Mouse (Mus musculus): ENCODE data around the gene Islr2.
A peak's percentile ranks its signal among the peaks of the same experiment; 100 is the strongest.

Gene Islr2

DNA sequence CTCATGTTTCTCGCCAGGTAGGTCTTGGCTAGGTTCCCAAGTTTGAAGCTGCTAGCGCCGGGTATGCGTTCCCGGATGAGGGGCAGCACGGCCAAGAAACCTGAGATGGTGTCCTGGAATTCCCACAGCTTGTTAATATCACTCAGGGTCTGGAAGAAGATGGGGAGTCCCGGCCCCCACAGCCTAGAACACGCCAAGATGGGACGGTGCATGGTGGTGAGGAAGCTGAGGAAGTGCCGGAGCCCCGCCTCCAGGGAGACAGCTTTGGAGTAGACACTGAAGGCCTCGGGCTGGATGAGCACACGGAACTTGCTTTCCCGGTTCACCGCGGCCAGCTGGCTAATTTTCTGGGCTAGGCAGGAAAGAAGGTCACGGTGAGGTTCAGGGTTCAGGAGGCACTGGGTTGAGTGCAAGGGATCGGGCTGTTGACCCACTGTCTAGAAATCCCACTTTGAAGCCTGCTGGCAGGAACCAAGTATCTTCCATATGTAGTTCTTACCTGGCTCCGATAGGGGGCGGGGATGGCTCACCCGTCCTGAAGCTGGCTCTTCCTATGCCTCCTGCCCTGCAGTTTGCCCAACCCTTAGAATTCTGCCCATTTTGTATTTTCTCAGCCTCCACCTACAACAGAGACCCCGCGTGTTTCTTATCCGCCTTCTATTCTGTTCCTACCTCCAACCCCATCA lies 16.2 kb upstream of the Islr2 start:
- DNase-seq: peak in 1 of 2 experiments; percentile 60

GRCm38 (mm10) chr9:58218539-58218938 lies 14.4 kb upstream of the Islr2 start:
- DNase-seq: no peak

DNA sequence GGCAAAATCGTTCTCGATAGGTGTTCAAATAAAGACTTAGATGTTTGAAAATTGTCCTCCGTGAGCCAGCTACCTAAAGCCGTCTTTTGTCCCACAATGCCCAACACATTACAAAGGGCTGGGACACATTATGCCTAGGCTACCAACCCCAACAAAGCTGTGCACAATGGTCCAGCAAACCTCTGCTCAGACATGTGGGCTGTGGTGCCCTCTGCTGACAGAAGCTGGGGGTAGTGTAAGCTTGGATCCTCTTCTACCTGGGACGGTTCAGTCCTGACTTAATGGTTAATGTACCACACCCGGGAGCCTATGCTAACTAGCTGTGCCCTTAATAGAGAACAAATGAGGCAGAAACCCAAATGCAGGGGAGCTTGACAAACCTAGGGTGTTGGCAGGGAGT lies 12.3 kb upstream of the Islr2 start:
- DNase-seq: peak in 1 of 2 experiments; percentile 49

- peak; percentile 23 to 33 for DNase-seq
Measured at GRCm38 (mm10) chr9:58214519-58215180, 10.5 kb upstream of the Islr2 start.

GRCm38 (mm10) chr9:58213865-58214264 lies 9.7 kb upstream of the Islr2 start:
- DNase-seq: no peak

DNA sequence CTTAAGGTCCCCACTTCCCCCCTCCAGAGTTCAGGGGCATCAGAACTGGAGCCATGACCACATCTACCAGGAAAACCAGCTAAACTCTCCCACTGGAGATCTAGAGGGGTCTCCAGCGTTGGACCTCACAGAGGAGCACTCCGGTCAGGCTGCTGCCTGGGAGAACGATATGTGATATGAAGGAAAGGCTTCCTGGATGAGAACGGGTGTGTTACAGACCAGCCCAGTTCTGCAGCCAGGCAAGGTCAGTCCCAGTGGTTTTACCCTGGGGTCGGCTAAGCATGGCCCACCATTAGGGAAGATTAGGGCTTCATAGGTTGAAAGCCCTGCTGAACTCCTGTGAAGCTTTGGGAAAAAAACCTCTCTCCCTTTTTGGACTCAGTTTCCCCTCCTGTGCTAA lies 9.3 kb upstream of the Islr2 start:
- DNase-seq: no peak

- DNase-seq: no peak
Measured at GRCm38 (mm10) chr9:58210304-58210627, 6.1 kb upstream of the Islr2 start.

- peak in 1 of 2 experiments; percentile 18 for DNase-seq
Measured at GRCm38 (mm10) chr9:58209462-58210303, 5.6 kb upstream of the Islr2 start.

DNA sequence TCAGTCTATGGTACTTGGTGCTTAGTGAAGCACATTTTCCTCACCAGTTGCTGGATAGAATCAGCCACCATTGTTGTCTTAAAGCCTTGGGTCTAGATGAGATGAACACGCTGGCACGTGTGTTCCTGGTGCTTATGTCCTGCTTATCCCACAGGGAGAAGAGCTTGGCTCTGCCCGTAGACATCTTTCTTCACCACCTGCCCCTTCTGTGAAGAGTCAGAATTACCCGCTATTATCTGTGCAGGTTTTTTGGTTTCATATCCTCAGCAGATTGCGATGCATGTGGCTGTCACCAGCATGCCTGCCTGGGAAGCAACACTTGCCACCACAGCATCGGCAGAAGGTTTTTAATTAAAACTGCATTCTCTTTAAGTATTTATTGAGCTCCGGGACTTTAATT lies 1.9 kb upstream of the Islr2 start:
- DNase-seq: peak in 1 of 2 experiments; percentile 3

DNA sequence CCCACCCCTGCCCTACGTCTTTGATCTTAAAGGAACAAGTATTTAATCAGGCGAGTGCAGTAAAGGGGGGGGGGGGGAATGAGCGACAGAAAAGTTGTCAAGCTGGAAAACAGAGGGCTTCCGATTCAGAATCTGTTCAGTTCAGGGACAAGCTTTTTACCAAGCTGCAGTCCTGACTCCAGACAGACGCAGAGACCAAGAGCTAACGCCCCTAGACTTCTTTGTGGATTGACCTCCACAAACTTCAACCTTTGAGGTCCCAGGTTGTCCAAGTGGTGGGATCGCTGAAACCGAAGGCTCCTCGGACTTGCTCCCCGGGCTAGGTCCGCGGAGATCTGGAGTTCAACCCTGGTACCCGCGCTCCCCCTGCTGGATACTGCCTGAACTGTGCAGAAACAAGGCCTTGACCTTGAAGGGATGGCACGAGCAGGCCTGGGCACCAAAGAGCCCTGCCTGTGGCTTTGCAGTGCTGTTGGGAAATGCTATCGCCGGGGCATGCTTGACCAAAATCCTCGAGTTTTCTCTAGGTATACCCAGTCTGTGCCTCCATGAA lies 405 bp upstream of the Islr2 start:
- peak; percentile 88 to 94 for DNase-seq

GRCm38 (mm10) chr9:58202676-58203453 lies 1.3 kb downstream of the Islr2 start:
- DNase-seq: peak in 1 of 2 experiments; percentile 16

DNA sequence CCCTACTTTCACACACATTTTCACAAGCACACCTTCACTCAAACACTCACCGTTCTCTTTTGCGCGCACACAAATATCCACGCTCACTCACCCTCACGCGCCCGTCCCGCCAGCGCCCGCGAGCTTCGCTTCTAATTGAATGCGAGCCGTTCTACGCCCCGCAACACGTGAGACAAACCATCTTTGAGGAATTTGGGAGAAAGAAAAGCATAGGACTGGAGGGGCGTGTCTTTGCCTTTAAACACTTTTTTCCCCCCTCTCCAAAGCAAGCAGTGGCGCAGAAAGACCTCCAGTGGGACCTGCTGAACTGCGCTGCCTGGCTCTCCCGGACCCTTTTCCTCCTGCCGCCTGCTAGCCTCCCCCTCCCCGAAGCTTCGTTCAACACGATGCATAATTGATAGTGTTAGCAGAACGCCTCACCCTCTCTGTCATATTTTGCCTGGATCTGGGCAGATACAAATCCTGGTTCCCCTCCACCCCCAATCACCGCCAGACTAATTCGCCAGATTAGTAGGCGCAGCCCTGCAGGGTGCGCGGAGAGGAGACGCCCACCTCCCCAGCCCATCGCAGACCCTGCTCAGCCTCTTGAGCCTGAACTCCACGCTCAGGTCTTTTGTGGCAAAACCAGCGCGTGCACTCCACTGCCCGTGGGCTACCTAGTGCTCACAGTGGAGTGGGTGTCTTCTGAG lies 2.1 kb downstream of the Islr2 start:
- DNase-seq: peak in 1 of 2 experiments; percentile 14

GRCm38 (mm10) chr9:58201091-58201842 lies 2.9 kb downstream of the Islr2 start:
- DNase-seq: no peak

DNA sequence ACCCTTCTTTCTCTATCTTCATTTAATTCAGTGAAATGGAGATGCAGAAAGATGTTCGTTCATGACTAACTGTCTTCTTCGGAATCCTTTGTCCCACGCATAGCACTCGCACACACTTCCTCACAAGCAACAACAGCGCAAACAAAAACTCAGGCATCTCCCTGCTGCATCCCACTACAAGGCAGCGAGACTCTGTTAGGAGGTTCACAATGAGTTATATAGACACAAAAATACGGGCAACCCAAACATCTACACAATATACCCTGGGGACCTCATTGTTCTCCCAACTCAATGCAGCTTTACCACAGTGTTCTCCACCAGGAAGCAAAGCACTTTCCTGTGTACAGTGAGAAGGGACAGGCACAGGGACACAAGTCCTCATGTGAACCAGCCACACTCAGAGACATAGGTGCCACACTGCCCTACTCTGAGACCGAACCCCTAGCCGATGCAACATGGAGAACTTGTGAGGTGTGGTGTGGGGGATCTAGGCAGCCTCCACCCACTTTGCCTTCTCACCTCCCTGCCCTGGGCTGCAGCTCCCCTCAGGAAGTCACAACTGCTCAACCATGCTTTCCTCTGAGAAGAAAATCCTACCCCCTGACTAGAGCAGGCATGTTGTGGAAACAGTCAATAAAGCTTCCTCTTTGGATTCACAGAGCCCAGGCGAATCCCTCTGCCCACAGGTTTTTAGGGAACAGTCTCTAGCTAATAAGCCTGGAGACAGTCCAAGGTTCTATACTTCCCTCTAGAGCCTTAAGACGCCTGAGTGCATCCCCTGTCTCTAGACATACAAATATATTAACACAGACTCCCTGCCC lies 3.6 kb downstream of the Islr2 start:
- peak in 1 of 2 experiments; percentile 15 for DNase-seq

GRCm38 (mm10) chr9:58199381-58200269 lies 4.5 kb downstream of the Islr2 start:
- no peak for DNase-seq

GRCm38 (mm10) chr9:58198801-58199371 lies 5.2 kb downstream of the Islr2 start:
- no peak for DNase-seq

GRCm38 (mm10) chr9:58197781-58198701 lies 6.1 kb downstream of the Islr2 start:
- peak; percentile 52 to 63 for DNase-seq
